Mouse (Mus musculus) kidney, embryonic 14.5 days (tissue): ENCODE results near the gene Rnf148. TPM values are rescaled to one million over a fixed set of nuclear protein-coding genes. Genes with fewer than 3 reads are reported as not detected.

ENCODE experiments used
- ATAC-seq: fragments of 200-750 bp; cut with Nextera tagmentation; 2 replicates; pipeline ENCODE4 v1.8.0; 2017; ENCODE audit warnings: moderate number of reproducible peaks, mild to moderate bottlenecking, moderate TSS enrichment, moderate library complexity; ENCODE audit not compliant: low FRiP score, low TSS enrichment
- H3K27ac ChIP-seq: fragments of 300-500 bp; sonication (generic); 2 replicates; pipeline ENCODE4 v1.5.1; 2014; ENCODE audit warnings: low read depth, mild to moderate bottlenecking, low read length, moderate library complexity, mixed read lengths
- H3K27me3 ChIP-seq: fragments of 300-500 bp; sonication (generic); 2 replicates; pipeline ENCODE4 v1.6.1; 2014; ENCODE audit warnings: mild to moderate bottlenecking, low read length; ENCODE audit not compliant: control insufficient read depth, insufficient read depth
- H3K36me3 ChIP-seq: fragments of 300-500 bp; sonication (generic); 2 replicates; pipeline ENCODE4 v1.6.1; 2014; ENCODE audit warnings: low read length, mixed read lengths; ENCODE audit not compliant: control insufficient read depth, insufficient read depth
- H3K4me1 ChIP-seq: fragments of 300-500 bp; sonication (generic); 2 replicates; pipeline ENCODE4 v1.6.1; 2014; ENCODE audit warnings: low read length, mixed read lengths; ENCODE audit not compliant: control insufficient read depth, insufficient read depth
- H3K4me2 ChIP-seq: fragments of 300-500 bp; sonication (generic); replicated peaks from 2 replicates; pipeline ENCODE4 v1.6.1; 2014; ENCODE audit warnings: low read depth, mild to moderate bottlenecking, low read length
- H3K4me3 ChIP-seq: fragments of 300-500 bp; sonication (generic); 2 replicates; pipeline ENCODE4 v1.5.1; 2014; ENCODE audit warnings: mild to moderate bottlenecking, low read length
- H3K9ac ChIP-seq: fragments of 300-500 bp; sonication (generic); 2 replicates; pipeline ENCODE4 v1.6.1; 2014; ENCODE audit warnings: low read depth, mild to moderate bottlenecking, low read length, moderate library complexity
- H3K9me3 ChIP-seq: fragments of 300-500 bp; sonication (generic); 2 replicates; pipeline ENCODE4 v1.6.1; 2016; ENCODE audit warnings: low read length; ENCODE audit not compliant: control insufficient read depth
- WGBS: fragments of 180-500 bp; shearing (Covaris S2); extraction: QIAGEN DNeasy Blood & Tissue Kit; methylation state at CpG from one replicate; pipeline ENCODE4 v1.1.7; 2014; 5-methylcytosine and 5-hydroxymethylcytosine counted together
- polyA plus RNA-seq: library from polyadenylated mRNA; unstranded; fragments of >200 nt; fragmentation: Nextera tagmentation; extraction: Ambion mirVana; gene quantifications from 2 replicates; pipeline ENCODE4 v1.2.1, GENCODE M21; 2014

The Rnf148 gene
- polyA plus RNA-seq, result 0.16 TPM in 1 of 2 replicates, not detected in the other

DNA sequence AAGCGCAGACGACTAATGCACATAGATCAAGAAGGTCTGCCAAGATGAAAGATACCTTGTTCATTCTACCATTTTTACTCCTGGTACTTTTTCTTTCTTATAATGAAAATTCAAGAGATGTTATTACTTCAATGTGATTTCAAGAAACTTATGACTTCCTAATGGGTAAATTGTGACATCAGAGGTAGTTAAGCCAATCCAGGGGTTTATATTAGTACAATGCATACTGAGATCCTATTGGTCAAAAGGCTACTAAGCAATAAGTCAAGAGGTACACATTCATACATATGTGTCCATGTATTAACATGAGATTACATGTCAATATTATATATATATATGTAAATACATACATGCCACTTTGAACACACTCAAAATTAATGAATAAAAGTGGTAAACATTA lies at the start of gene Rnf148:
Gene Rnf148 (minus strand): TSS at position 101 of the 400 bp plus-strand sequence.
- no peak for ATAC-seq
- H3K27ac ChIP-seq, result no peak within 1 kb of the TSS
- H3K36me3 ChIP-seq, result no peaks in the 10 kb centered on the region
- WGBS, result 93% methylated on average over 2 of the region's 2 CpGs
- no peak within 1 kb of the TSS for H3K4me2 ChIP-seq
- H3K9me3 ChIP-seq, result no peaks in the 10 kb centered on the region
- H3K4me1 ChIP-seq, result no peaks in the 10 kb centered on the region
- no peak within 1 kb of the TSS for H3K4me3 ChIP-seq
- no peak within 1 kb of the TSS for H3K9ac ChIP-seq
- H3K27me3 ChIP-seq, result no peaks in the 10 kb centered on the region

DNA sequence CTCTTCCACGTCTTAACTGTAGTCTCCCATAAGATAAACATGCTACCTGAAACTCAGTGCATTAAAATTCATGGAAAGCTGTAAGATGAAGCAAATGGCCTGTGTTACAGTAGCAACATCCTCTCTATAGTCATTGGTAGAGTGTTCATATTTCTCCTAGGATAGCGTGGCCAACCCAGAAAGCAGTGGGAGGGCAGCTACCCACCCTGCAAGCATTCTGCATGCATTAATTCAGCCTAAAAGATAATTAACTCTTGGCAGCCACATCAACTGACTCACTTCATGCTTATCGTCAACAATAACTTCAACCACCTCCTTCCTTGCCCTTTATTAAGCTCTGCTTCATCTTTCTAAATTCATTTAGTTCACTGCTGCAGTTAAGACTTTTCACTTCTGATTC lies 45.9 kb upstream of the Rnf148 start:
- H3K9me3 ChIP-seq, result no peaks in the 10 kb centered on the region
- no peaks in the 10 kb centered on the region for H3K4me1 ChIP-seq
- H3K9ac ChIP-seq, result no peak overlapping the region
- no peak overlapping the region for H3K27ac ChIP-seq
- ATAC-seq, result no peak
- H3K36me3 ChIP-seq, result no peaks in the 10 kb centered on the region
- H3K27me3 ChIP-seq, result no peaks in the 10 kb centered on the region
- no peak overlapping the region for H3K4me3 ChIP-seq
- H3K4me2 ChIP-seq, result no peak overlapping the region
- 70% methylated on average over 3 of the region's 3 CpGs for WGBS

DNA sequence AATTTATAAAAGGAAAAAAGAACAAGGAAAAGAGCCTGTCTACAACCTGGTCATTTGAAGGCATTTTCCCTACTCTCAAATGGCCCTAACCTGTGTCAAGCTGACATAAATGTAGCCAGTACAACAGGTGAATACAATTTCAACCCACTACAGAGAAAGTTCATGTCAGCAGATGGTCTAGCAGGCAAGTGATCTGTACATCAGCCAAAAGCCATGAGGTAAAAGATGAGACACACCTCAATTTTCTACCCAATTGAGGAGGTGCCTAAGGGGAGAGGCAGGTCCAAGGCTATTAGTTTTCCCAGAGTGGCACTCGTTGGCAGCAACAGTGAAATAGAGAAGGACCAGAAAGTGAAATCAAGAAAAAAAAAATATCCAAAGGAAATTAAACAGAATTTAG lies 23.2 kb upstream of the Rnf148 start:
- Histone ChIP-seq H3K36me3 (no peaks in the 10 kb centered on the region), H3K27me3 (no peaks in the 10 kb centered on the region), H3K9ac (no peak overlapping the region), H3K4me3 (no peak overlapping the region), H3K27ac (no peak overlapping the region), H3K4me1 (no peaks in the 10 kb centered on the region), H3K4me2 (no peak overlapping the region), H3K9me3 (no peaks in the 10 kb centered on the region)
- no peak for ATAC-seq
- 57% methylated on average over 1 of the region's 1 CpGs for WGBS

DNA sequence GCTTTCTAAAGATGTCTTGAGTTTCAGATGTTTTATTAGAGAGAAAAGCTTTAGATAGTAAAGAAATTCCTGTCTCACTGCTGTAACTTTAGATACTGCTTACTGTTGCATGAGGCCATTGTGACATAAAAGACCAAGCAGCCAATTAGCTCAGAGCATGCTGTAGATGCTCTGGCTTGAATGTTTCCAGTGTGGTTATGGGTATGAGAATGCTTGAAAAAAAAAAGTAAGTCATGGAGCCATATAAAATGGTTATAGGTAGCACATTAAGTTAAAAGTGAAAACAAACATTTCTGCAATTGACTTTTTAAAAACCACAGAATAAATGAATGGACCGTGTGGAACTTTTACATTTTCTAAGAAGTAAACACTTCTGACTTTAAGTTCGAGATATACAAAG lies 4.7 kb downstream of the Rnf148 start, which contains the start of gene Rnf133:
Gene Rnf133 (minus strand): TSS at position 101 of the 400 bp plus-strand sequence.
- Histone ChIP-seq H3K9me3 (no peaks in the 10 kb centered on the region), H3K4me3 (no peak within 1 kb of the TSS), H3K4me1 (no peaks in the 10 kb centered on the region), H3K4me2 (no peak within 1 kb of the TSS), H3K27ac (no peak within 1 kb of the TSS), H3K36me3 (no peaks in the 10 kb centered on the region), H3K9ac (no peak within 1 kb of the TSS), H3K27me3 (no peaks in the 10 kb centered on the region)
- WGBS, result 86% methylated on average over 2 of the region's 2 CpGs
- ATAC-seq, result no peak

DNA sequence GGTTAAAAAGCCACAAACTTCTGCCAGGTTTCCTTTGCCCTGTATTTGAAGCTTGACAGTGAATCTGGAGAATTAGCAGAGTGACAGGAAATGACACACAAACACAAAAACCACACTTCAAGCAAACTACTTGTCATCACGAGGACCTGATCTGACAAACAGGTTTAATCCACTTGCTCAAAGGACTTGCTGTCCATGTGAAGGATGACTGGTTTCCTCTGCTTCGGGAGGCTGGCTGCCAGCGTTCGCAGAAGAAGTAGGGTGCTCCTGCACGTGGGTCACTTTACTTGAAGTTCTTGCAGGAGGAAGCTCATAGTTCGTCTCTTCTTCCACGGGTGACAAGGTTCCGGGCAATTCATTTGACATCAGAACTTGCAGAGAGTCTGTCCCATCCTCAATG lies 6.2 kb downstream of the Rnf148 start:
- ATAC-seq, result no peak
- Histone ChIP-seq H3K4me1 (no peaks in the 10 kb centered on the region), H3K4me3 (no peak overlapping the region), H3K9me3 (no peaks in the 10 kb centered on the region), H3K9ac (no peak overlapping the region), H3K27me3 (no peaks in the 10 kb centered on the region), H3K36me3 (no peaks in the 10 kb centered on the region), H3K4me2 (no peak overlapping the region), H3K27ac (no peak overlapping the region)
- WGBS, result 79% methylated on average over 8 of the region's 8 CpGs

DNA sequence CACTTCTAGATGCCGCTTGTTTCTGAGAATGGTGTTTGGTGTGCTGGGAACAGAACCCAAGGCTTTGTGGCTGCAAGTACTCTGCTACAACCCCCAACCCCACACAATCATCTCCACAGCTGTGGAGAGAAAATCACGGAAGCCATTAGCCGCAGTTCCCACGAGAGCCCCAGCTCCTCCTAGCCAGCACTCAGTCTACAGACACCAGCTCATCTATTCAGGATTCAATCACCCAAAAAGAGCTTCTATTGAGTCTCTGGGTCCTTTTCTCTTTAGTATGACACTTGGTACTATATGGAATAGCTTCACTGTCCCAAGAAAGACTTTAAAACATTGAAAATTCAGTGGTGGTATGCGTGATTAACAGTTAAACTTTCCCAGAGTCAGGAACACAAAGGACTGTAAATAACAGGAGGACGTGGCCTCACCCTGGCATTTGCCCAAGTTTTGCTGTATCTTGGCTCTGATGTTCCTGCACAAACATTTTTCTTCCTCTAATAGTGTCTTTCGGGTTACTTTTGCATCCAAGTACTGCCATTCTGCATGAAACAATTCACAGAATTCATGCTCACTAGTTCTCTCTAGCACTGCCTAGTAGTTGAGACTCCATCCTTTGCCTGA lies 7.2 kb downstream of the Rnf148 start:
- no peak for ATAC-seq
- Histone ChIP-seq H3K27me3 (no peaks in the 10 kb centered on the region), H3K9me3 (no peaks in the 10 kb centered on the region), H3K4me3 (no peak overlapping the region), H3K4me2 (no peak overlapping the region), H3K9ac (no peak overlapping the region), H3K36me3 (no peaks in the 10 kb centered on the region), H3K27ac (no peak overlapping the region), H3K4me1 (no peaks in the 10 kb centered on the region)
- WGBS, result 66% methylated on average over 7 of the region's 7 CpGs

DNA sequence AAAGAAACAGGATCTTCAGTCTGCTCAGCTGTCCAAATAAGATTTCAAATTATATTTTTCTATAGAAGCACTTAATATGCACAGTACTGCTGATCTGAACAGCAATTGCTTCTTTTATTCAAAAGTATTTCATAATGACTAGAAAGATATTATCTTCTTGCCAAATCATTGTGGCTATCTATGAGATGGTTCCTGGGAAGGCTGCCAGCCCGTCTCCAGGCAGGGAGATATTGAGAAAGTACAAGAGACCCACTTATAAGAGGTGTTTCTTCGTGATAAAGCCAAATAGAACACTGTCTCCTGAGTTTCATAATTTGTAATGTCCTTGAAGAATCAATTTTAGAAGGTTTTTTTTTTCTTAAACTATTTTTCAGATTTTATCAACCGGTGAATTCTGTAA lies 17.9 kb downstream of the Rnf148 start:
- Histone ChIP-seq H3K27me3 (no peaks in the 10 kb centered on the region), H3K27ac (no peak overlapping the region), H3K9me3 (no peaks in the 10 kb centered on the region), H3K9ac (no peak overlapping the region), H3K36me3 (no peaks in the 10 kb centered on the region), H3K4me2 (no peak overlapping the region), H3K4me3 (no peak overlapping the region), H3K4me1 (no peaks in the 10 kb centered on the region)
- WGBS, result 84% methylated on average over 3 of the region's 3 CpGs
- no peak for ATAC-seq

DNA sequence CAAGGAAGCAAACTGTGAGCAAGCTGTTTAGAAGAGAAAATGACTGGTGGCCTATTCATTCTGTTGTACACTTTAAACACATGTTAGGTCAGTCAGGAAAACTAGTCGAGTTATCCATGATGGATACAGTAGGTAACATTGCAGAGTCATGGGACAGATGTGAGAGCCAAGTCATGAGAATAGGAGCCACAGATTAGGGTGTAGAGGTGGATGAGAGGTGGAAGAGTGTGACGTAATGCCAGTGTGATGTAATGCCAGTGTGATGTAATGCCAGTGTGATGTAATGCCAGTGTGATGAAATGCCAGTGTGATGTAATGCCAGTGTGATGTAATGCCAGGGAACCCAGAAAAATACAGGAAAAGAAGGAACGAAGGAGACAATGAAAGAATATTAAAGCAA lies 19.7 kb downstream of the Rnf148 start:
- no peak for ATAC-seq
- Histone ChIP-seq H3K4me3 (no peak overlapping the region), H3K36me3 (no peaks in the 10 kb centered on the region), H3K4me2 (no peak overlapping the region), H3K27ac (no peak overlapping the region), H3K27me3 (no peaks in the 10 kb centered on the region), H3K9ac (no peak overlapping the region), H3K4me1 (no peaks in the 10 kb centered on the region), H3K9me3 (no peaks in the 10 kb centered on the region)
- 92% methylated on average over 3 of the region's 3 CpGs for WGBS

DNA sequence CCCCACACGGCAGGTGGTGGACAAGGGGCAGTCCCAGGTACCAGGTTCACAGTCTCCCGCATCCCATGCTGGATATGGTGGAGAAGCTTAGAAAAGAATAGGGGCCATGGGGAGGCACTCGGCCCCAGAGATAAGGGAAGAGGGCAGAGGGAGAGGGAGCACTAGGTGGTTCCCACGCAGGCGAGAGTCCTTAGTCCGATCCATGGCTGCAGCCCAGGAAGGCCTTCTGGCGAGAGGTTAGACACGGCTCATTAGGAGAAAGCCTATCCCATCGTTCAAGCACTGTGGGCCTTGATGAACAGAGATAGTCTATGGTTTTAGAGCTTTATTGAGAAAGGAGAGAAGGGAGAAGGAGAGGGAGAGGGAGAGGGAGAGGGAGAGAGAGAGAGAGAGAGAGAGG lies 20.9 kb downstream of the Rnf148 start:
- H3K4me3 ChIP-seq, result no peak overlapping the region
- no peak overlapping the region for H3K4me2 ChIP-seq
- no peaks in the 10 kb centered on the region for H3K36me3 ChIP-seq
- H3K9me3 ChIP-seq, result no peaks in the 10 kb centered on the region
- WGBS, result 70% methylated on average over 9 of the region's 9 CpGs
- no peak for ATAC-seq
- H3K4me1 ChIP-seq, result no peaks in the 10 kb centered on the region
- no peak overlapping the region for H3K9ac ChIP-seq
- H3K27me3 ChIP-seq, result no peaks in the 10 kb centered on the region
- H3K27ac ChIP-seq, result no peak overlapping the region
